Mouse (Mus musculus): ENCODE results near the gene Col9a1.

The Col9a1 gene

DNA sequence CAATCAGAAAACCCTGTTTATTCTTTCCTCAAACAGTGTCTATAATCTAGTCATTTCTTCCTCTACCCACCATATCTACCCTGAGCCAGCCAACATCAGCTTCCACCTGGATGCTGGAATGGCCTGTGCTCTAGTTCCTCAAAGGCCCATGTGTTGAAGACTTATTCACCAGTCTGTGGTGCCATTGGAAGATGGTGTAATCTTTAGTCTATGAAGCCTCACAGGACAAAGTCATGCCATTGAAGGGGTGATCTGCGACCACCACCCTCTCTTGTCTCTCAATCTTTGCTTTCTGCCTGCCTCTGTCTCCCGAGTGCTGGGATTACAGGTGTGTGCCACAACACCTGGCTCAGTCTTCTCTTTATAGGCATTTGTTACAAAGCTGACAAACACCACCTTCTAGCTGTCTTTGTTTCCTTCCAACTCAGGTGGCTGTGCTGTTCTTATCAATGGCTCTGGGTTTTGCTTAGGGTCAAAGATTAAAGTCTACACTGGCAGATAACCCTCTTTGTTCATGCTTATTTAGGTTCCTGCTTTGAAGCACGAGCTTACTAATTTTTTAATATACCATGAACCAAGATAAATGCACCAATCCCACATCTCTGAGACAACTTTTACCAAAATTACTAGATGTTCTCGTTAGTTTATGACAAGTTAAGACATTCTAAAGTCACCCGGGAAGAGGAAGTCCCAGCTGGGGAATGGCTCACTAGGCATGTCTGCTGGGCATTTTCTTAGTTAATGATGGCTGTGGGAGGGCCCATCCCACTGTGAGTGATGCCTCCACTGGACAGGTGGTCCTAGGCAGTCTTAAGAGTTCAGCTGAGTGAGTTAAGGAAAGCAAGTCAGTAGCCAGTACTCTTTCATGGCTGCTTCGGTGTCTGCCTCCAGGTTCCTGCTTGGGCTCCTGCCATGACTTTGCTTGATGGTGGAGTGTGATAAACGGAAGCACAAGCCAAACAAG lies 117.9 kb downstream of the Col9a1 start:
- DNase-seq (ENCODE audit: low spot score in 2 of 2) = no peak

- no peak for DNase-seq (ENCODE audit: low spot score in 2 of 2)
These were observed 123.3 kb downstream of the Col9a1 start for GRCm38 (mm10) chr1:24300700-24301099.
